Mouse (Mus musculus) midbrain, embryonic 11.5 days (tissue): ENCODE results near the gene Slc25a35. TPM values are rescaled to one million over a fixed set of nuclear protein-coding genes. Genes with fewer than 3 reads are reported as not detected.
"Not testable (repeated sequence)": the region's sequence is repeated elsewhere in the genome, so short reads cannot be mapped to it uniquely, and the experiment has no call there.

ENCODE experiments used
- ATAC-seq: fragments of 200-750 bp; cut with Nextera tagmentation; 2 replicates; pipeline ENCODE4 v1.8.0; 2017; ENCODE audit warnings: moderate TSS enrichment, moderate library complexity; ENCODE audit not compliant: low FRiP score
- DNase-seq: peaks from one replicate; pipeline ENCODE4 v3.0.0; 2015; ENCODE audit warnings: low spot score; ENCODE audit errors: missing footprints
- H3K27ac ChIP-seq: fragments of 300-500 bp; sonication (generic); 2 replicates; pipeline ENCODE4 v1.5.1; 2014; ENCODE audit warnings: low read depth, low read length
- H3K27me3 ChIP-seq: fragments of 300-500 bp; sonication (generic); 2 replicates; pipeline ENCODE4 v1.6.1; 2014; ENCODE audit warnings: mild to moderate bottlenecking, low read length, moderate library complexity, mixed read lengths; ENCODE audit not compliant: control insufficient read depth, insufficient read depth
- H3K36me3 ChIP-seq: fragments of 300-500 bp; sonication (generic); 2 replicates; pipeline ENCODE4 v1.6.1; 2014; ENCODE audit warnings: mild to moderate bottlenecking, low read length, moderate library complexity, mixed read lengths; ENCODE audit not compliant: control insufficient read depth, insufficient read depth
- H3K4me1 ChIP-seq: fragments of 300-500 bp; sonication (generic); 2 replicates; pipeline ENCODE4 v1.6.1; 2014; ENCODE audit warnings: low read length; ENCODE audit not compliant: control insufficient read depth, insufficient read depth
- H3K4me2 ChIP-seq: fragments of 300-500 bp; sonication (generic); 2 replicates; pipeline ENCODE4 v1.6.1; 2014; ENCODE audit warnings: mild to moderate bottlenecking, moderate library complexity
- H3K4me3 ChIP-seq: fragments of 300-500 bp; sonication (generic); 2 replicates; pipeline ENCODE4 v1.5.1; 2014; ENCODE audit warnings: low read depth, low read length
- H3K9ac ChIP-seq: fragments of 300-500 bp; sonication (generic); 2 replicates; pipeline ENCODE4 v1.6.1; 2014; ENCODE audit warnings: low read length
- H3K9me3 ChIP-seq: fragments of 300-500 bp; sonication (generic); 2 replicates; pipeline ENCODE4 v1.6.1; 2016; ENCODE audit warnings: low read length; ENCODE audit not compliant: control insufficient read depth
- WGBS: fragments of 180-500 bp; shearing (Covaris S2); extraction: QIAGEN DNeasy Blood & Tissue Kit; methylation state at CpG from one replicate; pipeline ENCODE4 v1.1.7; 2014; 5-methylcytosine and 5-hydroxymethylcytosine counted together
- polyA plus RNA-seq: library from polyadenylated mRNA; unstranded; fragments of >200 nt; fragmentation: Nextera tagmentation; extraction: Ambion mirVana; gene quantifications from 2 replicates; pipeline ENCODE4 v1.2.1, GENCODE M21; 2014

Gene Slc25a35
- polyA plus RNA-seq, 1 experiment from 2014 or later = 1.2 TPM

DNA sequence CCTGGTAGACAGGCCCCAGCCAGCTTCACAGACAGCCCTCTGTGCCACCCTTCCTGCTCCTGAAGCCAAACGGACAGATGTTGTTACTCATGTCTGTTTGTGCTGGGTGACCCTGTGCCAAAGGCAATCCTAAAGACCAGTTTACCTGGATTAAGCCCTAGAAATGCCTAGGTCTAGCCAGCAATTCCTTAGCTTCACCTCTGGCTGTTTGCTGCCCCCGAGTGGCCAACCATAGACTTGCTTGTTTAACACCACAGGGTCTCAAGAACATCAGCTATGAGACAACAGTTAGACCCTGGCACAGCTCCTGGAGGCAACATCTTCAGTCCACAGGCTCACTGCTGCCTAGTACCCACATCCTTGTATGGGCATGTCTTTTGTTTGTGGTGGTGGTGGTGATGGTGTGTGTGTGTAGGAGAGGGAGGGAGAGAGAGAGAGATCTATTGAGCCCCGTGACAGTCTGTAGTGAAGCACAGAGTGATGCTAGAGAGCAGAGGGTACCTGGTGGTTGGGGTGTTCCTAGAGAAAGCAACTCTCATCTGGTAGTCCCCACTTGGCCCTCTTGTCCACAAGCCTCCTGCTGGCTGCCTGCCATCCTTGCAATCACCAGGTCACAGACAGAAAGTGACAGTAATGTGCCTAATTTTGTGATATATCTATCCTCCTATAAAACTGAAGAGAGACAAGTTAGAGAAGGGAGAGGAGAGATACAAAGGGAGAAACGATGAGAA lies 14.9 kb downstream of the Slc25a35 start:
- no peak for ATAC-seq
- Histone ChIP-seq H3K4me2 (no peak overlapping the region), H3K36me3 (peaks cover 7% of the 10 kb centered on the region)

DNA sequence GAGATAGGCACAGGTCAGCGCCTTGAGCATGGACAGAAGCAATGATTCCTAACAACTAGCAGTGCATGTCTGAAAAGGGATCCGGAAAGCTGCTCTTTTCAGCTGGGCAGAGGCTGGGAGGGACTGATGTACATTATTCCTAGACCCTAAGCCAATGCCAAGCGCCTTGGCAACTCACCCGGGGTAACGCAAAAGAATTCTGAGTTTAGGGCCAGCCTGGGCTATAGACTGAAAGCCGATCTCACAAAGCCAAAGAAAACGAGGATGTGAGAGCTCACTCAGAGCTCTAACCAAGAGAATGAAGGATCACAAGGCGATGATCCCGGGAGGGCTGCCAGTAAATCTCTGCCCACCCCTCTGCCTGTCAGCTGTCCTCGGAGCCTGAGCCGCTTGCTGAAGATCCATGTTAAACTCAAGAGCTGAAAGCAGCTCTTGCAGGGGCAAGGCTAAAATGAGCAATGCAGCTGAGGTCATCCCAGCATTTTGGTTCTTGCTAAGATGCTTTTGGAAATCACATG lies 19.5 kb downstream of the Slc25a35 start:
- Histone ChIP-seq H3K27me3 (no peaks in the 10 kb centered on the region), H3K9me3 (no peaks in the 10 kb centered on the region), H3K4me1 (no peaks in the 10 kb centered on the region), H3K9ac (no peak overlapping the region), H3K27ac (no peak overlapping the region), H3K4me3 (no peak overlapping the region), H3K36me3 (peaks cover 35% of the 10 kb centered on the region), H3K4me2 (no peak overlapping the region)
- DNase-seq (peak; percentile 47), ATAC-seq (no peak)
- 92% methylated on average over 11 of the region's 11 CpGs for WGBS

More for the DNA sequence above, 14.9 kb downstream of the Slc25a35 start:
- no peaks in the 10 kb centered on the region for H3K4me1 ChIP-seq
- 33% methylated on average over 4 of the region's 4 CpGs for WGBS
- H3K9me3 ChIP-seq = no peaks in the 10 kb centered on the region
- peak; percentile 98 for DNase-seq
- no peak overlapping the region for H3K4me3 ChIP-seq
- no peaks in the 10 kb centered on the region for H3K27me3 ChIP-seq
- H3K27ac ChIP-seq = no peak overlapping the region
- H3K9ac ChIP-seq = no peak overlapping the region

DNA sequence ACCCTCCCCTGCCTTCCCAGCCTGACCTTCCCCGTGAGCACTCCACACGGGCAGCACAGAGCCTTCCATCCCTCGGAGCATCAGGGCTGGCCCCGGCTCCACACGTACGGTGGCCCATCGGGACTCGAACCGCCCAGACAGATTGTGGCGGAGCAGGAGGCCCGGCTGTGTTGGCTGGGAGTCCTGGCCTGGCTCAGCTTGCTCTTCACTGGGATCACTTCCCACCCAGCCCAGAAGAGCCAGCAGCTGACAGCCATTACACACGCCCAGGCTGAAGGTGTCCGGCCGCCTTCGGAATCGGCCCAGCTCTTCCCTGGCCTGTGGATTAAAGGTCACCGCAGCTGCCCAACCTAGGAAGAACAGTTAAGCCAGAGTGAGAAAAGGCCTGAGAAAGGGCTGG lies 20.4 kb downstream of the Slc25a35 start:
- ATAC-seq = no peak
- H3K27me3 ChIP-seq = no peaks in the 10 kb centered on the region
- no peak overlapping the region for H3K4me3 ChIP-seq
- H3K9ac ChIP-seq = no peak overlapping the region
- H3K36me3 ChIP-seq = peaks cover 38% of the 10 kb centered on the region
- peak; percentile 19 for DNase-seq
- H3K9me3 ChIP-seq = no peaks in the 10 kb centered on the region
- WGBS = 98% methylated on average over 17 of the region's 17 CpGs
- H3K4me1 ChIP-seq = no peaks in the 10 kb centered on the region
- H3K27ac ChIP-seq = no peak overlapping the region
- no peak overlapping the region for H3K4me2 ChIP-seq

DNA sequence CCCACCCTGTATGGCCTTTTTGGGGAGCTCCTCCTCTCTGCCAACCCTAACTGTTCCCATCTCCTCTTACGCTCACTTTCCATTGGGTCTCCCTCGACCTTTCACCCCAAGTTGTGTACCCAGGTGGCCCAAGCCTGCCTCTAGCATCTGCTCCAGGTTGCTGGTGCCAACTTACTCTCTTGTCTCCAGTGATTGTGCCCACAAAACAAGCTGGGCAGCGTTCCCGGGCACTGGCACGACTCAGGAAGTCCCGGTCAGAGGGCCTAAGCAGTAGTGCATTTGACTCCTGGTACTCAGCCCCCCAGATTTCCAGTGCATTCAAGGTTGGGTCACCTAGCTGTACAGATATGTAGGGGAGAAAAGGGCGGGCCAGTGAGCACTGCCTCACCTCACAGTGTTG lies 25.2 kb downstream of the Slc25a35 start:
- Histone ChIP-seq H3K4me1 (no peaks in the 10 kb centered on the region), H3K9me3 (no peaks in the 10 kb centered on the region), H3K9ac (no peak overlapping the region), H3K4me3 (no peak overlapping the region), H3K27ac (no peak overlapping the region), H3K27me3 (no peaks in the 10 kb centered on the region), H3K36me3 (peaks cover 57% of the 10 kb centered on the region), H3K4me2 (no peak overlapping the region)
- 90% methylated on average over 7 of the region's 7 CpGs for WGBS
- ATAC-seq (no peak), DNase-seq (peak; percentile 44)

DNA sequence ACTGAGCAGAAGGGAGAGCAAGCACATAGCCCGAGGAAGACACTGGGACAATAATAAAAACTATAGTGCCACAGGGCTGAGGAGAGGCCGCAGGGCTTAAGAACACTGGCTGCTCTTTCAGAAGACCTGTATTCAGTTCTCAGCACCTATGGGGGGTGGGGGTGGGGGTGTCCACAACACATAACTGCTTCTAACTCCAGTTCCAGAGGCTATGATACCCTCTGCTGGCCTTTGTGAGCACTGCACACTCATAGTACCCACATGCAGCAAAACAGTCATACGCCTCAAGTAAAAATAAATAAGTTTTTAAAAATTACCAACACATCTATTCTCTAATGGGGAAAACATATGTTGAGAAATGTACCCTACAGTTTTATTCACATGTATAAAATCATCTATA lies 26.4 kb downstream of the Slc25a35 start:
- no peaks in the 10 kb centered on the region for H3K9me3 ChIP-seq
- no peak overlapping the region for H3K4me2 ChIP-seq
- peak; percentile 72 for DNase-seq
- H3K4me1 ChIP-seq = no peaks in the 10 kb centered on the region
- 93% methylated on average over 3 of the region's 3 CpGs for WGBS
- H3K27ac ChIP-seq = no peak overlapping the region
- no peaks in the 10 kb centered on the region for H3K27me3 ChIP-seq
- no peak overlapping the region for H3K9ac ChIP-seq
- no peak overlapping the region for H3K4me3 ChIP-seq
- ATAC-seq = no peak
- H3K36me3 ChIP-seq = peaks cover 54% of the 10 kb centered on the region

DNA sequence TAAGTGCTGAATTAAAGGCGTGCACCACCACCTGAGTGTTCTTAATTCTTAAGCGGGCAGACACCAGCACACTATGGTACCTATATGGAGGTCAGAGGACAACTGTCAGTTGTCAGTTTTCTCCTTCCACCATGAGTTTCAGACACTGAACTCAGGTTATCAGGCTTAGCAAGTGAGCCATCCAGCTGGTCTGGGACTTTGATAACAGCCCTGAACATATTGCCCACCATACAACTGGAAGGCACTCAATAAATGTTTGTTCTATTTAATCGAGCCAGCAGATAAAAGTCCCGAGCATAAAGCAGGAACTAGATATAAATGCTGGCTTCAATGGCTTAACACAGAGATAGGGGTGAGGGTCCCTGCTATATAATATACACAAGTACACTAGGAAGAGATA lies 29.1 kb downstream of the Slc25a35 start:
- H3K4me2 ChIP-seq = no peak overlapping the region
- H3K27me3 ChIP-seq = no peaks in the 10 kb centered on the region
- peaks cover 52% of the 10 kb centered on the region for H3K36me3 ChIP-seq
- no peaks in the 10 kb centered on the region for H3K9me3 ChIP-seq
- DNase-seq (no peak), ATAC-seq (no peak)
- no peak overlapping the region for H3K9ac ChIP-seq
- H3K4me3 ChIP-seq = no peak overlapping the region
- H3K27ac ChIP-seq = no peak overlapping the region
- WGBS = 92% methylated on average over 4 of the region's 4 CpGs
- no peaks in the 10 kb centered on the region for H3K4me1 ChIP-seq

DNA sequence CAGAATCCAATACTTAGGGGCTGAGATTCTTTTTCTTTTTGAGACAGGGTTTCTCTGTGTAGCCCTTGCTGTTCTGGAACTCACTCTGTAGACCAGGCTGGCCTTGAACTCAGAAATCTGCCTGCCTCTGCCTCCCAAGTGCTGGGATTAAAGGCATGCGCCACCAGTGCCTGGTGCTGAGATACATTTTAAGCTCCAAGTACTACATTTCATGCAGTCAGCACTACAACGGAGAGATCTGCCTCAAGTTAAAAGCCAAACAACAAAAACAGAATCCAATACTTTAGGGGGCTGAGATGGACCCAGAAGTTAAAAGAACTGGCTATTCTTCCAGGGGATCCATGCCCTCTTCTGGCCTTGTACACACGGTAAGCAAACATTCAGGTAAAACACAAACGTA lies 34.9 kb downstream of the Slc25a35 start:
- not testable (repeated sequence) for H3K9ac ChIP-seq, ATAC-seq, H3K27me3 ChIP-seq, H3K4me3 ChIP-seq, H3K9me3 ChIP-seq, H3K4me2 ChIP-seq, H3K27ac ChIP-seq, H3K4me1 ChIP-seq, DNase-seq
- 90% methylated on average over 4 of the region's 4 CpGs for WGBS
- H3K36me3 ChIP-seq = peaks cover 23% of the 10 kb centered on the region

DNA sequence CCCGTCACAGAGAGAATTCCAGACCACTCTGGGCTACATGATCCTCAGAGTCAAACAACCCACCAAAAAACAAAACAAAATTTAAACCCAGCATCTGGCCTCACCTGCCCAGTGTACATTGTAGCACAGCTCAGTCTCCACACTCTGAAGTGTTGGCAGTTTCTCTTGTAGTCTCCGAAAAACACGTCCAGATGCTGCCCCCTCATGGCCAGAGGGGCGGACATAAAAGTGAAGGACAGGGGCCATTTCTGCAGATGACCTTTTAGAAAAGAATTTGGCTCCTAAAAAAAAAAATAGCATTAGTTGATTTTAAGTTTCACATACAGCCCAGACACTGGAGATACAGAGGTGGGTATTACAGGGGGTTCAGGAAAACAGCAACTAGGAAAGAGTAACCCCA lies 35.7 kb downstream of the Slc25a35 start:
- 70% methylated on average over 4 of the region's 4 CpGs for WGBS
- H3K27me3 ChIP-seq = no peaks in the 10 kb centered on the region
- no peak overlapping the region for H3K4me3 ChIP-seq
- H3K9me3 ChIP-seq = no peaks in the 10 kb centered on the region
- H3K27ac ChIP-seq = no peak overlapping the region
- H3K4me1 ChIP-seq = no peaks in the 10 kb centered on the region; the same call in 1 of the 2 replicates
- no peak overlapping the region for H3K9ac ChIP-seq
- DNase-seq (no peak), ATAC-seq (no peak)
- no peak overlapping the region for H3K4me2 ChIP-seq
- peaks cover 18% of the 10 kb centered on the region for H3K36me3 ChIP-seq

DNA sequence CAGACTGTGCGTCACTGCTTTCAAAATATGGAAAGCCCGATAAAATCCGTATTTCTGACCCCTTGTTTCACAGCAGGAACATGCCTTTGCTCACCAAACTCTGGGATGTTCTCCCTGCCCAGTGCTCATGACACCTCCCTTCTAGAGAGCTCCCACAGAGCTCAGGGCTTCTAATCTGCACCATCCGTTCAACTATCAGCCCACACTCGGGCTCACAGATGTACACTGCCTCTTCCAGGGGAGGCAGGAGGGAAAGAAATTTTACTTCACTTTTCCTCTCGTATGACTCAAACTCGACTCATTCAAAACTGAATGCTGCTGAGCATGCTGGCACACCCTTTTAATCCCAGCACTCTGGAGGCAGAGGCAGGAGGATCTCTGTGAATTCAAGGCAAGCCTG lies 37.3 kb downstream of the Slc25a35 start:
- 91% methylated on average over 7 of the region's 7 CpGs for WGBS
- no peak for ATAC-seq

More for the DNA sequence above, 37.3 kb downstream of the Slc25a35 start:
- Histone ChIP-seq H3K27ac (no peak overlapping the region), H3K27me3 (no peaks in the 10 kb centered on the region), H3K4me3 (no peak overlapping the region), H3K4me1 (no peaks in the 10 kb centered on the region; the same call in 1 of the 2 replicates), H3K9me3 (no peaks in the 10 kb centered on the region), H3K4me2 (no peak overlapping the region), H3K36me3 (peaks cover 13% of the 10 kb centered on the region), H3K9ac (no peak overlapping the region)
- DNase-seq = no peak
